Mouse (Mus musculus) right cerebral cortex, postnatal 25 days (tissue): ENCODE measurements around the gene Eif1b.
"Not testable (repeated sequence)": the region's sequence is repeated elsewhere in the genome, so short reads cannot be mapped to it uniquely, and the experiment has no call there.

Experiments used
- DNase-seq: peaks from one replicate; pipeline ENCODE4 v3.0.0; 2022

The Eif1b gene

DNA sequence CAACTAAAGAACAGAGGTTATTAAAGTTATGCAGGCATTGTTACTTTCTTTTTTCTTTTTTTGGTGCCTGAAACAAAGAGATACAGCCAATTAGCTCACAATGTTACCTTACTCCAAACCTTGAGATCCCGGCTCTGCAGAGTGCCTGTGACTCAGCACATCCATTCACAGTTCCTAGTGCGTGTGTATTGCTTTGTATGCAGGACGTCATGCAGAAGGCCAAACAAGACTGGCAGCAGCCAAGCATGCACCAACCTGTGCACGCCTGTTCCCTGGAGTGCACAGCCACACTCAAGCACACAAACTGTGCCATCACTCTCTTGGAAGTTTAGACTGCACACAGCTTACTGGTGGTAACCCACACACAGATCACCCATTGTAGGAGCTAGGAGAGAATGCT lies 35.2 kb downstream of the Eif1b start:
- DNase-seq: no peak

DNA sequence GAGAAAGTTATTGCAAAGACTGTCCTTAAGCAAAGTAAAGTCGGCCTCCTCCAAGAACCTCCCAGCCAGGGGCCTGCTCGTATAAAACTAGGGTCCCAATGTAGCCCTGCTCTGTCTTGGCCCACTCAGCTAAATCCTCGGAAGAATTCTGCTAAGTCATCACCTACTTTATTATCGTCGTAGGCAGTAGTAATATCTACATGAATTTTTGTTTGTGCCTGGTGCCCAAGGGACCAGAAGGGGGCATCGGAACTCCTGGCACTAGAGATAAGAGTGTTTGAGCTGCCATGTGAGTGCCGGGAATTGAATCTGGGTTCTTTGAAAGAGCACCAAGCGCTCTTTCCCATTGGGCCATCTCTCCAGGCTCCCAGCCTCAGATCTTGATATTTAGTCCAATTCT lies 35.9 kb downstream of the Eif1b start:
- DNase-seq: no peak

DNA sequence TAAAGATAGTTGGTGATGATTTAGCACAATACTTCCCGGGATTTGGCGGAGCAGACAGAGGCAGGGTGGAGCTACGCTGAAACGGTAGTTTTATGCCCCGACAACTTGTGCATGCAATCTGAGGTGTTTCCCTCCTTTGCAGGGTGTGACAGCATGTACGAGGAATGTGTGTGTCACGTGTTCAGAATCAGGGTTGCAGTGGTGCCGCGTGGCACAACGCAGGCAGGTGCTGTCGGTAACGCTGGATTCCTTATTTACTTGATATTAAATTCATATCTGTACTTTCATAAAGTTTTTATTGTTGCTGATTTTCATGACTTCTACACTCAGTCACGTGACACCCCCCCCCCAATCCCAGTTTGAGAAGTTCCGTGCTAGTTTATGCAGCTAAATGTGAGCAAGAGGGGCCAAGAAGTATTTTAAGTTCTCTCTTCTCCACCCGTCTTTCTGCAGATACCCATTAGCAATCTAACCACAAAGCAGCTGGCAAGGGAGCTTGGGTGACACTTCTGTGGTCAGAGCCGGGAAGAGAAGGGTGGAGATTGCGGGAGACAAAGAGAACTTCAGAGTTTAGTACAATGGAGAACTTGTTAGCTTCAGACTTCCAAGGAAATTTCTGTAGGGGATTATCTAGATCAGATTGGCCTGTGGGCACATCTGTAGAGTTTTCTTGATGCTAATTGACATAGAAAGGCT lies 36.9 kb downstream of the Eif1b start:
- DNase-seq: no peak

DNA sequence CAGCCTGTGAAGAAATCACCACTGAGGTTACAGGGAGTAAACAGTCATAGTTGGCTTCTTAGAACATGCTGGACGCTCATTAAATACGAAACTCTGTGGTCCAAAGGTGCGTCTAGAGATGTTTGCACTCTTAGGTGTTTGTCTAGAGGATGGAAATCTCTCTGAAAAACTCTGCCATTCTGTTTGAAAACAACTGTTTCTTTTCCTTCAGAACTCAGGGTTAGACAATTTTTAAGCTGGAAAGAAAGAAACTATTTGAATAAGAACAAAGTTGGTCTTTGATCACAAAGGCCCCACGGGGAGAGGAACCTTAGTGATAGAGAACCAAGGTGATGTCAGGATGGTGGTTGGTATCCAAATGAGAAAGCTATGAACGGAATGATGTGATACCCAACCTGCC lies 38.4 kb downstream of the Eif1b start:
- DNase-seq: no peak

DNA sequence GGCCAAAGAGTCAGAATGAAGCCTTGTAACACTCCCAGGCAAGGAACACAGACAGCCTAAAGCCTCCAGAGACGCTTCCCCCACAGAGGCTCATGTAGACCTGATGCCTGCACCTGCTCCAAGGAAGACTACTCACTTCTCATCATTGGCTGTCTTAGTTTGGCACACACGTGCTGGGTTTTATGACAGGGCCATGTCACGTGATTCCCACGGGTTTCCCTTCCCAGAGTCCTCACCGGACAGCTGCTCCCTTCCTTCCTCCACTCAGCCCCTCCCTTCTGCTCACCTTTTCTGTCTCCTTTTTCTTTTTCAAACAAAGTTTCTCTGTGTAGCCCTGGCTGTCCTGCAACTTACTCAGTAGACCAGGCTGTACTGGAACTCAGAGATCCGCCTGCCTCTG lies 40.0 kb downstream of the Eif1b start:
- no peak for DNase-seq

DNA sequence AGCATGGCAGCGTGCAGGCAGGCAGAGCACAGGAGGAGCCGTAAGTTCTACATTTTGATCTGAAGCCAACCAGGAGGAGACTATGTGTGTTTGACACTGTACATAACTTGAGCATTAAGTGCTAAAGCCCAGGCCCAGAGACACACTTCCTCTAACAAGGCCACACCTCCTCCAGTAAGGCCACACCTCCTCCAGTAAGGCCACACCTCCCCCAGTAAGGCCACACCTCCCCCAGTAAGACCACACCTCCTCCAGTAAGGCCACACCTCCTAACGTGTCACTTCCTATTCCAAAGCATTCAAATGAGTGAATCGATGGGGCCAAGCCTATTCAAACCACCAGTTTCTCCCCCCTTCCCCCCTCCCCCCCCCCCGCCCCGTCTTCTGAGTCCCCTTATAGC lies 40.7 kb downstream of the Eif1b start:
- DNase-seq: no peak

DNA sequence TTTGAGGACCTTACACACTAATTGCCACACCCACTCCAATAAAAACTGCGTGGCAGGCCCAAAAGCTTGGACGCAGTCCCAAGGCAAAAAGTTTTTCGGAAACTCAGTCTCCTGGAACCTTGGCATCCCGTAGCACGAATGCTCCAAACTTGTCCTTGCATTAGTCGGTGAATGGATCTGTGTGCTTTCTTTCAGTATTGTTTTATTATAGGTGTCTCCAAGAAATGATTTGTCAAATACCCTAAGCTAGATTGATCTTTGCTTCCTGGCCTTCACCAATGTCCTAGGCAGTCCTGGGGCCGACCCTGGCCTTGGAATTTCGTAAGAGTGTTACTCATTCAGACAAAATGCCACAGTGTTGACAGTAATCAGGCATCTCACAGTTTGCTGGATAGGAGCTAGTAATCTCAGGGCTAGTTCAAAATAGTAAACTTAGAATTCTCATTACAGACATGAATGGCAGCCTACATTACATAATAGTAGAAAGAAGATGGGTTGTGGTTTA lies 41.5 kb downstream of the Eif1b start:
- not testable (repeated sequence) for DNase-seq

DNA sequence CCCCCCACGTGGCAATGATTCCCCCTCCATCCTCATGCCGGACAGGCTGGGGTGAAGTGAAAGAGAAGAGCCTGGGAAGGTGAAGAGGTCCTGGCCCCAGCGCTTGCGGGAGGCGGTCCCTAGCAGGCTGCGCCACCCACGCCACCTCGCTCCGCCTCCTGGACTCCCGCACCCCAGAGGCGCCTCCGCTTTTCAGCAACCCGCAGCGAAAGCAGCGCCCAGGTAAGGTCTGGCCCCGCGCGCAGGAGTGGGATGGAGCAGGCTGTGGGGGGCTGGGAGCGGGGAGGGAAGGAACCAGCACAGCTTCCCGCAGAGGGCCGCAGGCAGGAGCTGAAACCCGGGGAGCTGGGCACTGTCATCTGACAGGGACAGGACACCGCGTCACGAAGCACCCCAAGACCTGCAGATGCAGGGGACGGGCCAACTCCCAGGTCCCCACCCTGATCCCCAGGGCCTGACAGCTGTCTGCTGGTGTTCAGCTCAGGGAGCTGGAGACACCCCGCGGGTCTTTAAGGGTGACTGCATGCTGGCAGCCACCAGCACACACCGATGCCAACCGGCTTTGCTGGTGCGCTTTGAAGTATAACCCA lies 47.7 kb downstream of the Eif1b start, which contains the start of gene Entpd3:
TSS of gene Entpd3 (plus strand) at position 157 of the 590 bp plus-strand sequence.
- DNase-seq: peak; percentile 50

DNA sequence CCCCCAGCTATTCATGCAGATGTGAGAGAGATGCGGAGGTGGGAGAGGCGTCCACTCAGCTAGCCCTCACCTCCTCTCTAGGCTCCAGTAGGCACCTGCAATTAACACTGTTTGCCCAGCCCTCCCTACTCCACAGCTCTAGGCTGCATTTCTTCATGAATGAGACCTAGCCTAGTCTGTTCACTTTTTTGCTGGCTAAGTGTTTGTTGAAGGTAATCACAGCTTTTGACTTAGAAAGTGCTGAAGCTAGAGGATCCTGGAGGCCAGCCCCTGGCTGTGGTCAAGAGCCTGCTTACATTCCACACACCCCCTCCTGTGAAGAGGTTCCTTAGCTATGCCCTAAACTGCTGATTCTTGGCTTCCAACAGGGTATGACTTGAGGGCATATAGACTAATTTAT lies 49.4 kb downstream of the Eif1b start:
- no peak for DNase-seq

DNA sequence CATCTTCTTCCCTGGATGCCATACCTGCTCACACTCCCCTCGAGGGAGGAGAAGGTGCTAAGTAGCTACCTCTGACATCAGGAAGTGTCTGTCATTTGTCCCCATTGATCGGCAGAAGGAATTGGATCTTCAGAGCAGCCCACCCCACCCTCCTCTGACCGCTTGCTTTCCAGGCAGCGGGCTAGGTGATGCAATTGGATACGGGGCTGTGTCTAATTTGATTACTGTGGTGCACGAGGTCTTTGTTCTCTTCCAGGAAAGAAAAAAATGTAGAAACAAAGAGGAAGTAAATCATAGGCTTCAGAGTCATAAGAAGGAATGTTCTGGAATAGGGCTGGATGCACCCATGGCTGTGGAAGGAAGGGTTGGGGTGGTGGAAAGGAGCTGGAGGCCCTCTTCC lies 50.2 kb downstream of the Eif1b start:
- no peak for DNase-seq
